Mouse (Mus musculus): Measurements from ENCODE around the gene Ttc21a.

The Ttc21a gene

DNA sequence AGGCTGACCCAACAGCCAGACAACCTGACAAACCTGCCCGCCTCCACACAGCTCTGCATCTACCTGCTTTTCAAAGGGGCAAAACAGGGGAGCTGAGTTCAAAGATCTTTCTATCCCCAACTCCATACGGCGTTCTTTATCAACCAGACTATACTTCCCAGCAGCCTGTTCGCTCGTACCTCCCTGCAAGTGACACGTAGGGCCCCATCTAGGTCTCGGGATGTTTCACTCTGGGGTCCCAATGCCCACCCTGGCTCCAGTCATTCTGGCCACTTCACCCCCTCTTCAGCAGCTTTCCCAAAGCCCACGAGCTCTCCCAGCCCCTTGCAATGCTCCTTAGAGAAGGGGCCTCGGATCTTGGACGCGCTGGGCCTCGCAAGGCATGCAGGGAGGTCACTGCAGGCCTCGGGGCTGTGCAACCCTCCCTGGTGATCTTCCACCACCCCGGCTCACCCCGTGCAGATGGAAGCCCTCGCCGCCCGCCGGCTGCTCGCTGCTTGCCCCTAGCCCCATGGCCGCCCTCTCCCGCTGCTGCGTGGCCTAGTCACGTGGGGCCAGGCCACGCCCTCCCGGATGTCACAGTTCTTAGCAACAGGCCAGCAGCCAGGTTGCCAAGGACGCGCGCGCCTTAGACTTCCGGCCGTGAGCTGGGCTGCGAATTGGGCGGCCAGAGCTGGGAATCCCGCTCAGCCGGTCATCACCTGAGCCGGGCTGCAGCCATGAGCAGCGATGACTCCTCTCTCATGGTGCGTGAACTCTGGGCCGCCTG is at the start of gene Ttc21a, which contains the start of gene Gorasp1:
Gene Ttc21a (plus strand): TSS at position 602 of the 769 bp plus-strand sequence.
Gene Gorasp1 (minus strand): TSS at position 561 of the 769 bp plus-strand sequence.
- peak; percentile 91 to 93 for DNase-seq

DNA sequence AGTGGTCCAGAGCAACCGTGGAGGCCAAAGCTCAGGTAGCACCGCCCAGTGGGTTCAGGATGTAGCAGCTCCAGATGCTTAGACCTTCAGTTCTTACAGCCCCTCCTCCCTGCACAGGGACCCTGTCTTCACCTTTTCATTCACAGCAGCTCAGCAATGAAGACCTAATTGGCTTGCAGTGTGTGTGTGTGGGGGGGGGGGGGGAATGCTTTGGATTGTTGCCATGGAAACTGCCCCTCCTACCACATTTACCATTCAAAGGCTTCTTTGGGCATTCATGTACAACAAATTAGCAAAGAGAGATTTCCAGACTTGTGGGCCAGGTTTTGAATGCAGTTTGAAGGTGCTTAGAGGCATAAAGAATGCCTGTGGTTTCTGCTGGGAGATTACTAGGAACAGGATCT is 48.6 kb upstream of the Ttc21a start:
- no peak for DNase-seq

DNA sequence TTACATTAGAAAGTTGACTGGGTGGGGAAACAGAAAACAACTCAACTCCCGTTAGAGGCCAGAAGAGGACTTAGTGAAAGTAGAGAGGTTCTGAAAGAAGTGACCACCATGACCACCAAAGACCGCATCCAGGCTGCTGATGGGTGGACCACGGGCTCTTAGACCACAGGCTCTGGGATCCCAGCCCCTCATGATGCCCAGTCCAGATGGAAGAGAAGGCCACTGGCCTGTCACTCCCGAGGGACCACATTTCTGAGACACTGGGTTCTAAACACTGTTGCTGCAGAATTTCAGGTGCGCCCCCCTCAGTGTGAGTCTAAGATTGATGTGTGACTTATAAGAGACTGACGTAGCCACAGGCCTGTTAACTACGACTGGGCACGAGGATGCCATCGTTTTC is 48.0 kb upstream of the Ttc21a start:
- DNase-seq: no peak

DNA sequence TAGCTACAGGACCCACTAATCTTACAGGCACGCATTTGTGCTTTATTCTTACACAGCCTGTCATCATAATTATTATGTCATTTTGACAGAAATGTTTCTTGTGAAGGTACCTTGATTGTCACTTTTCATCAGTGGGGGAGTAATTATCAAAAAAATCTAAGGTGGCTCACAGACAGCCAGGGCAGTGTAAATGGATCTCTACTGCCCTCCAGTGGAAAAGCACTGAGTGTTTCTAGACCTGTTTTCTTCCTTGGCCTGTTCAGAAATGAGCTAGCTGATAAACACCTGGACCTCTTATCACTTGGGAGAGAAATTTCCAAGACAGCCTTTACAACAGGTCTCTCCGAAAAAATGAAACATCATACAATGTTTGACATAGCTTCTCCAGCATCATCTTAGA is 46.7 kb upstream of the Ttc21a start:
- peak in 1 of 2 experiments; percentile 15 for DNase-seq

DNA sequence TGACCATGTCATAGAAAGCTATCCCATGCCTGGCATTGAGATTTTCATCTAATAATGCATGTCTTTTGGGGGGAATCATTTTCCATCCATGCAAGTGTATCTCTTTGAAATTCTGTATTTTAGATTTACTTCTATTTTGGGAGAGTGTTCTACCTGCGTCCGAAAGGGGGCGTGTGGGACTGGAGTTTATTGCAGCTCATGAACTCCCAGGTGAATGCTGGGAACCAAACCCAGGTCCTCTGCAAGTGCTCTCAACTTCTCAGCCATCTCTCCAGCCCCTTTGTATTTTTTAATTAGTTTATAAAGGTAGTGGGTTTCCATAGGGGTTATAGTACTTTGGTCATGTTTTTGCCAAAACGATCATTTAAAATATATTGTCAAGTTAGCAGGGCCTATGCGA is 43.5 kb upstream of the Ttc21a start:
- no peak for DNase-seq

DNA sequence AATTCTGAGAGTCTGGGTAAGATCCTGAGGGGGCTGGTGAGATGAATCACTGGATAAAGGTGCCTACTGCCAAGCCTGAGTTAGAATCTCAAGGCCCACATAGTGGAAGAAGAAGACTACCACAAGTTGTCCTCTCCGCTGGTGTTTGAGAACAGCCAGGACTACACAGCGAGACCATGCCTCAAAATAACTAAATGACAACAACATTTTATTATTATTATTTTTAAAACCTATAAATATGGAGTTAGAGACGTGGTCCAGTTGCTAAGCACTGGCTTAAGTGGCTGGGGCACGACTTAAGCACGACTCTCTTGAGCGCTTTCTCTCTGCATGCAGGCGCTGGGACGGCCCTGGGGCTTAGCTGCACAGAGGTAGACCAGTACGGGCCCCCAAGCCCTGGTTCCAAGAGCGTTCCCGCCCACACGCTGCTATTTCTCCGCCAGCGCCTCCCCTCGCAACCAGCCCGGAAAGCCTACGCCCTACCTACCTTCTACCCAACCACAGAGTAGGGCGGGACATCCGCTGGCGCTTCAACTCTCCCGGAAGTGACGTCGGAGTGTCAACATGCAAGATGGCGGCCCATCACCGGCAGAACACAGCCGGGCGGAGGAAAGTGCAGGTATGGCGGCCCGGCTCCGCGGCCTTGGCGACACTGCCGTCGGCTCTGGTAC is 42.9 kb upstream of the Ttc21a start, which contains the start of gene Wdr48:
Gene Wdr48 (plus strand): TSS at position 540 of the 671 bp plus-strand sequence.
- peak; percentile 96 to 98 for DNase-seq

DNA sequence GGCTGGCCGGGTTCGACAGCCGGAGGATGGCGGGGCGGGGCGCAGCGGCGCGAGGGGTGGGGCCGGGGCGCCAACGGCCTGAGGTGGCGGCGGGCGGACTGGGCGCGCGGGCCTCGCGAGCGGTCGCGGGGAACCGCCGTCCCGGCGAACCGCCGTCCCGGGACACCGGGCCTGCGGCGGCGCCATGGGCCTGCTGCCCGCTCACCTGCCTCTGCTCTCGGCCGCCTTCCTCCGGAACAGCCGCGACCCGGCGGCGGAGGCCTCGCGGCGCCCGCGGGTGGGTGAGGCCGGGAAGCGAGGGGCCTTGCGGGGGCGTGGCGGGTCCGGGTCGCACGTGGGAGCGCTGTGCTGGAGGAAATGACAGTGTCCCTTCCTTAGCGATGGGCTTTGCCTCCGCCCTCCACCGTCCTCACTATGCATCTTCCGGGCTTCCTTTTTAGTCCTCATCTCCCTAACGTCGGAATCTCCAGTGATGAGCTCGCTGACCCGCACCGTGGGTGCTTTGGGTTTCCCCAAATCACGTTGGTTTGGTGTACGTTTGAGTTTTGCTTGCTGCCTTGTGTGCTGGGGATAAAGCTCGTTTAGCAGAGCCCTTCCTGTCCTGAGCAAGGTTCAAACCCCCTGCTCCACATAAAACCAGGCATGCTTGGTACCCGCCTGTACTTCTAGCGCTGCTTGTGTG is 42.2 kb upstream of the Ttc21a start:
- peak in 1 of 2 experiments; percentile 19 for DNase-seq

DNA sequence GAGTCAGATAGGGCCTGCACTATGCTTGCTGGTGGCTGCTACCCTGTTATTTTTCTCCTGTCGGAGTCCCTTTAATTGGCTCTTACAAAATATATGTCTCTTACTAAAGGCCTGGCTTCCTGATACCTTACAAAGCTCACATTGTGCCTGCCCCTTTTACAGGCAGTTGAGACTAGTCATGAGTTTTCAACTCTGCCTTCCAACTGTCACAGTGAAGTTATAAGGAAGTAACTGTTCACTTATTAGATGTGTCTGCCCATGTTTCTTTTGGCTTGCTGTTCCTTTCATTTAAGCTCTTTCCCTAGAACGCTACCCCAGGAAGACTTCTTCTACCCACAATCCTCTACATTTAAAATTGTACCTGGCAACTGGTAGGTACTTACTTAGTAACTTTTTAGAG is 38.0 kb upstream of the Ttc21a start:
- DNase-seq: no peak

DNA sequence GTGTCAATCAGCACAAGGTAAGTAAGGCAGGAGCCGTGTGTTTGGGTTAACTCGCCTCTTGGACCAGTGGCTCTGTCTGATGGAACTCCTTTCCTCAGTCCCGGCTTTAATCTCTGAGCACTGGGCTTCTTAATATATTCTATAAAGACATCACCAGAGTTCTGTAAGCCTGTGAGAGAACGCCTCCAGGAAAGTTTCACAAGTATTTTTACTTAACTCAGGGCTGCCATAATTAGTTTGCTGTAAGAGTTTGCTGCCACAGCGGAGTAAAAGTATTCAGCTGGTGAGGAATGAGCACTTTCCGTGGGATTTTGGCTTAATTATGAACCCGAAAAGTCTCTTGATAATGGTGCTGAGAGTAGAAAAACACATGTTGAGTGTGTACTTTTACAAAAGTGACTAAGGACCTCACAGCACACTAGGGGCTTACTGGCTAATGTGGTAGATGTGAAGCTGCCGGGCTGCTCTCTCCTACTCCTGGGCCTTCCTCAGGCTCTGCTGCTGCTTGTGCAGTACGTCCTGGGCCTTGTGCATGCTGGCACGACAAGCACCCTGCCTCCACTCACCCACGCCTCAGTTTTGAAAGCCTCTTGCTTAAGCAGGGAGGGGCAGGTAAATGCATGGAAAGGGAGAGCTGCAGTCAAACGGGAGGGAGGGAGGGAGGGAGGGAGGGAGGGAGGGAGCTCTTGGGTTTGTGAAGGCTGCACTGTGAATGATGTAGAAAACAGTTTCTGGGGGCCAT is 34.8 kb upstream of the Ttc21a start:
- no peak for DNase-seq

DNA sequence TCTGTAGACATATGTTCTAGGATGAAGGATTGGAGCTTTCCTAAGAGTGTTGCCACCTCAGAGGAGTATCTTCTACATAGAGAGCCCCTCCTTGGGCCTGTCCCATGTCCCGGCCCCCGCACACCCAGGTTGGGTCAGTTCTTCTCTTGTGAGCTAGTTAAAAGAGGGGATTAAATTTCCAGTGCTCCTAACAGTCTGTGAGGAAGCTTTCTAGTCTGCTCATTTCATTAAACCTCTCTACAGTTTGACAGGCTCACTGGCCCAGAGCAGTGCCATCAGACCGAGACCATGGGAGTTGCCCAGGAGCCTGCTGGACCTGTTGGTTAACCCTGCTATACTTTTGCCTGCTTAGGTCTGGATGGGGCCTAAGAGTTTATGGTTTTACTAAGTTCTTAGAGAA is 28.7 kb upstream of the Ttc21a start:
- no peak for DNase-seq

DNA sequence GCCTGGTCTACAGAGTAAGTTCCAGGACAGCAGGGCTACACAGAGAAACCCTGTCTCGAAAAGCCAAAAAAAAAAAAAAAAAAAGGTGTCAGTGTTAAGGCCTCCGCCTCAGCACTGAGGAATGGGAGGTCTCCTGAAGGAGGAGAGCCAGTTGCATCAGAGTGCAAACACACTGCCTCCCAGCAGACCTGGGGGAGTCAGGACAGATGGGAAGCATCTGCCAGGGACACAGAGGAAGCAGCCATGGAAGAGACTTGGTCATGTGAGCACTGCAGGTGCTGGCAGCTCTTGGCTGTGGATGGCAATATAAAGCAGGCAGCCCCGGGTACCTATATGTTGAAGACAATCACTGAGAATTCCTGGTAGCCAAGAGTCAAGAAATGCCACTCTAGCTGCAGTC is 27.5 kb upstream of the Ttc21a start:
- DNase-seq: no peak

DNA sequence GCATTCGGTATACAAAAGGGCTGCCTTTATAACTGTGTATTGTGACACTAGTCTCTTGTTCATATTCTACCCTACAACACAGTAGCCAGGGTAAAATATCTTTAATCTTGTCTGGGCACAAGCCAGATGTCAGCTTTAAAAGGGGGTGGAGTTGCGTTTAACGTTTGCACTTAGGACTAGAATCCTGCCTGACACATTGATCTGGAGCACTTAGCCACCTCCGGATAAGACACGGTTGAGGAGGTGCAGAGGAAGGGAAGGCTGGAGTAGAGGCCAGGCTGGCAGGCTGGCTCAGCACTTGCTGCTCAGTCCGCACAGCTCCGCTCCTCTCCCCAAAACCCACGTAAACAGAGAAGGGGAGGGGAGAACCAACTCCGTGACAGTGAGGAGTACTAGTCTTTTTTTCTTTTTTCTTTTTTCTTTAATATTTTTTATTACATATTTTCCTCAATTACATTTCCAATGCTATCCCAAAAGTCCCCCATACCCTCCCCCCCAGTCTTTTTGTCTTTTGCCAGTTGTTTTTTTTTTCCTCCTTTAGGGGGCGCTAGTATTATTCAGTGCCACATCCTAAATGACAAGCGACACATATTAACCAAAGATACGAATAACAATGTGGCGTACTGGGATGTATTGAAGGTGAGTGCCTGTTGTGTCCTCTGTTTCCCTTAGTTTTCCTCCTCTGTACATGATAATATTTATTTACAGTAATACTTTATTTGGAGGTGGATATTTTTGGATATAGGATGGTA is 24.1 kb upstream of the Ttc21a start:
- DNase-seq: no peak

DNA sequence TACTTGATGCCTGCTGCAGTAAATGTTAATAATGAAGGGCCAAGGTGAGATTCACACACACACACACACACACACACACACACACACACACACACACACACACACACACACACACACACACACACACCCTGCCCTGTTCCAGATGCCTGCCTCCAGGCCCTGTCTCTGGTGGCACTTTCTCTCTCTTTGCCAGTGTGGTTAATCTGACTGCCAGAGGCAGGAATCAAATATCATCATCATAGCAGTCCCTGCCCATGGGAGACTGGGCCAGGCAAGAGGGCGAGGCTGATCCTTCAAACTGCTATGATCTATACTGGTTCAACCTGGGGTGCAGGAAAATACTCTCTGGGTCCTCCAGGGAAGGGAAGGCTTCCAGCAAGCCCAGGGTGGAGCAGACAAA is 17.5 kb upstream of the Ttc21a start:
- DNase-seq: no peak

DNA sequence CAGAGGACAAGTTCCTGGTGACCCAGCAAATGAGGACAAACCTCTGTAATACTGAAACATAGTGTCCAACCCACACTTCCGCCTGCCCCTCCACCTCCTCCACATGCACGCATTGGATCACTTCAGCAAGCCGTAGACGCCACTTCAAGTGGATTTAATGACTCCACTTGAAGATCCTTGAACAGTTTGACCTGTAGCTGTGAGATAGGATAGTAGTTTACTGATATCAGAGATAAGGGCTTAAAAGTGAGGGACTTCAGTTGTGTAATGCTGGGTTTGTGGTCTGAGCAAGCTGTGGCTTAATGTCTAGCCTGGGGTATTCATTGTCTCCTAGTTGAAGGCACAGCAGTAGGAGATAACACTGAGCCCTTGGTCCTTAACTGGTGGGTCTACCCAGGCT is 13.9 kb upstream of the Ttc21a start:
- no peak for DNase-seq

DNA sequence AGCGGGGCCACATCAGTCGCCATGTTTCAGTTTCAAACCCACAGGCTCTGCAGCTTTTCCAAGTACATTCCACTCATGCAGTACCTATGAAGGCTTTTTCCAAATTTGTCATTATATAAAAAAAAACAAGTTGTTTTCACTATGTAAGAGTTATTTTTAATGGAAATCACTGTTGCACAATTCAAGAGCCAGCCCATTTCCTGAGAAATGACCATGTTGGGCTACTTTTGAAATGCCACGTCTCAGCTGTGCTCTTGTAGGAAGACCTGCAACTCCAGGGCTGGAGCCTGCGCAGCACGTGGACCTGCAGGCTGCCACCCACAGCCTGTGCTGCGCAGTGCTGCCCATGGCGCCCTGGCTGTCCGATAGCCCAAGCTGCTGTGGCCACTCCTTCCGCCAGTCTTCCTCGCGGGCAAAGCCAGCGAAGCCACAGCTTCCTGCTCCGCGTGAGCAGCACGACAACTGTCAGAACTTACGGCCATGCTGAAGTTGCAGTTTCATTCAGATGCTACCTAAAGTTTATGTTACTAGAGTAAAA is 12.2 kb upstream of the Ttc21a start:
- DNase-seq: no peak

DNA sequence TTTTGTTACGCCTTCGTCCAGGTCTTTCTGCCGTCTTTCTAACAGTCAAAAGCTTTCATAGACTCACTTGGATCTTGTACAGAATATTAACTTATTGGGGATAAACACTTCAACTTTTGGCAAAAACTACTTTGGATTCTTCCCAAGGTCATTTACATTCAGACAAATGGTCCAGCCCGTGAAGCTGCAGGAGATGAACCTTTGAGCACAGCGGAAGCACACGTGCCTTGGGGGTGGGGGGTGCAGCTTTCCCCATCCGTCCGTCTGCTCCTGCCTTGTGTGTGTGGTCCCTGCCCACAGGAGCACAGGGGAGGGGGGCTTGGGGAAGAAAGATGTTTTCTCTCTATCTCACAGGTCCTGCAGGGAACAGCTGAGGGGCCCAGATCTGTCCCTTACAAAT is 11.7 kb upstream of the Ttc21a start:
- DNase-seq: no peak

DNA sequence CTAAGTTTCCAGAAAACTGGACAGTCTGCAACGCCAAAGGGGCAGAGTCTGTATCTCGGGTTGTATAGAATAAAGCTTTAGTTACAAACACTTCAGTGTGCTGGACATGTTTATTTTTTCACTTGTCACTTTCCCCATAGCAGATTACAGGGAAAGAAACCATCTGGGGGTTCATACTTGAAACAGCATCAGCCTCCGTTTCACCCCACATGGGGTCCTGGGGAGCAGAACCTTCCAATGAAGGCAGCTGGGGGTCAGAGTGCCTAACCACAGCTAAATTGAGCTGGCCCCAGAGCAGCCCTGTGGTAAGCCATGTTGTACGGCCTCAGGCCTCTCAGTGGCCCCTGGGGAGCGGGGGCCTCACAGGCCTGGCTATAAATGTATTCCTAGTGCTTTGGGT is 10.9 kb upstream of the Ttc21a start:
- no peak for DNase-seq

DNA sequence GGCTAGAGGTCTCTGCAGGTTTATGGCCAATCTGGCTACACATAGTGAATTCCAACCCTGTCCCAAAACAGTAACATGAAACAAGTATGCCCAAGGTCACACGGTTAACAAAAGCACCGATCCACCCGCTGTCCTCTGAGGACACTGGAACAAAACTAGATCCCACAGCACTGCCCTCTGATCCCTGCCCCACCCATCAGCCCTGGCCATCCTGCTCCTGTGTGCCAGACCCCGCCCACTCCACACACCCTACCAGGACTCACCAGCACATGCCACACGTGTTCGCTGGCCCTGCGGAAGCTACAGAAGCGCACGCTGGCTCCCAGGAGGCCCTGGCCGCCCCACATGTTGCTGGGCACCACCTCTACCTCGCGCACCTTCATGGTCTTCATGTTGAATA is 5.0 kb upstream of the Ttc21a start:
- DNase-seq: no peak

DNA sequence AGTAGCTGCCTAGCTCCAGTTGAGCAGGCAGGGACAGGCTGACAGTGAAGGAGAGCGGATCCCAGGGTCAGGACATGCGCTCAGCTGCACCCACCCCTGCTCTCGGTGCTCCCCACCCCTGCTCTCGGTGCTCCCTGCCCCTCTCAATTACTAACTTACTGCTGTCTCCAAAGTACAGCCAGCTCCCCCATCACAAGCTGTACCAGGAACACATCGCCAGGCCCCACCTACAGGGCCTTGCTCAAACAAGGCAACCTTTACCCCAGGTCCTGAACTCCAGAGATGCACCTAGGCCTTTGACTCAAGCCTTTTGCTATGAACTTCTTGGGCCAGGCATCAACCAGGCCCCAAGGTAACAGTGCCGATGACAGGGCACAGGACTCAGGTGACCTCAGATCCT is 3.7 kb upstream of the Ttc21a start:
- DNase-seq: no peak

DNA sequence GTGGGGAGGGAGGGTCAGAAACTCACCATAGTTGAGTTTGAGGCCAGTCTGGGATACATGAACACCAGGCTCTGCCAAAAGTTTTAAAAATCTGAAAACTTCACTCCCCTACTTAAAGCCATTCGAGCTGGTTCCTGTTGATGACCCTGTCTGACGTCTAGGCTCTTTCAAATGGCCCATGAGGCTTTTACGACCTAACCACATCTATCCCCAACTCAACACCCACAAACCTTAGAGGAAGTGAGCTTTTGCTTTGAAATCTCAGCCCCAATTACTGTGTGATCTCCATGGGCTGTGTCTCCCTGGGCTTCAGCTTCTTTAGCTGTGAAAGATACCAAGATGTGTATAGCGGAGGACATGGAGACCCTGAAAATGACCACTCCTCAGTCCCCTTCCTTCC is 1.1 kb downstream of the Ttc21a start:
- DNase-seq: no peak

DNA sequence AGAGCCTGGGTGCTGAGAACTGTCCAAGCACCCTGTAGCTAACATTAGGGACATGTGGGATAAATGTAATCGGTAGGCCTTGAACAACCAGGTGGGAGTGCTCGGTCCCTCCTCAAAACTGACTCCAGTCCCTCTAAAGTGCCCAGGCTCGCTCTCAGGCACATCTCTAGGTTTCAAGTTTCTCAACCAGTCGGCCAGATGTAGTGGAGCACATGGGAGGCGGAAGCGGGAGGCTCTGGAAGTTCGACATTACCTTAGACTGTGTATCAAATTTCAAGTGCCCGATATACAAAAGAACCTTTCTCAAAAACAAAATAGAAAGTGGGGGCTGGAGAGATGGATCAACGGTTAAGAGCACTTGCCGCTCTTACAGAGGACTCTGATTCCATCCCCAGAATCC is 2.2 kb downstream of the Ttc21a start:
- DNase-seq: no peak

DNA sequence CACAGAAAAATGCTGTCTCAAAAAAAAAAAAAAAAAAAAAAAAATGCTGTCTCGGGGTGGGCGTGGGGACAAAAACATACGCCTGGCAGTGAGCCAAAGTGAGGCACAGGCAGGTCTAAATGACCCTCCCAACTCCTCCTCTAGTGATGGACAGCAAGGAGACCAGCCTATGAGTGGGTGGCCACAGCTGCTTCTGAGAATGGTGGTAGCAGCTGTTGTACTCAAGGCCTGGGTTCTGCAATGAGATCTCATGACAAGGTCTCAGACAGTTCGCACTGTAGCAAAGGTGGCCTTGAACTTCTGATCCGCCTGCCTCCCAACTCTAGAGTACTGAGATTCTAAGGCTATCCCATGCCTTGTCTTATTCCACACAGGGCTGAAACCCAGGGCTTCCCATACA is 4.0 kb downstream of the Ttc21a start:
- no peak for DNase-seq

Data from cerebellum, adult 18-20 months (tissue).